Mouse (Mus musculus): ENCODE data around the gene Ccdc77.

The Ccdc77 gene

GRCm38 (mm10) chr6:120309787-120310186 is 54.4 kb downstream of the Ccdc77 start:
- DNase-seq (ENCODE audit: low read depth) = no peak

DNA sequence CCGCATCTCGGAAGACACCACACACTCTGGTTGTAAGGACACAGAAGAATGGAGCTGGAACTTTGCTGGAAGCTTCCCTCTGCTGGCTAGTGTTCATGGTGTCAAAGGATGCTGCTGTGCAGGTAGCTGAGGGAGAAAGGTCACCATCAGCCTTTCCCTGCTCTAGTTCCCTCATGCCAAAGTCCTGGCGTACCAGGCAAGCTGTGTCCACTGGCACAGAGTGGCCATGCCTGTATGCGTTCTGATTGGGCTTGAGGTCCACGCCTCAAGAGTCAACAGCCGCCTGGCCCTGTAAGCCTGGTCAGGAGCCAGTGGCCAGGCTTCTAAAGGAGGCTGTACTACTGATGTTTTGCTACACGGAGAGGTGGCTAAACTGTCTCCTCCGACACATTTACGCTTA is 54.8 kb downstream of the Ccdc77 start:
- no peak for DNase-seq (ENCODE audit: low read depth)

DNA sequence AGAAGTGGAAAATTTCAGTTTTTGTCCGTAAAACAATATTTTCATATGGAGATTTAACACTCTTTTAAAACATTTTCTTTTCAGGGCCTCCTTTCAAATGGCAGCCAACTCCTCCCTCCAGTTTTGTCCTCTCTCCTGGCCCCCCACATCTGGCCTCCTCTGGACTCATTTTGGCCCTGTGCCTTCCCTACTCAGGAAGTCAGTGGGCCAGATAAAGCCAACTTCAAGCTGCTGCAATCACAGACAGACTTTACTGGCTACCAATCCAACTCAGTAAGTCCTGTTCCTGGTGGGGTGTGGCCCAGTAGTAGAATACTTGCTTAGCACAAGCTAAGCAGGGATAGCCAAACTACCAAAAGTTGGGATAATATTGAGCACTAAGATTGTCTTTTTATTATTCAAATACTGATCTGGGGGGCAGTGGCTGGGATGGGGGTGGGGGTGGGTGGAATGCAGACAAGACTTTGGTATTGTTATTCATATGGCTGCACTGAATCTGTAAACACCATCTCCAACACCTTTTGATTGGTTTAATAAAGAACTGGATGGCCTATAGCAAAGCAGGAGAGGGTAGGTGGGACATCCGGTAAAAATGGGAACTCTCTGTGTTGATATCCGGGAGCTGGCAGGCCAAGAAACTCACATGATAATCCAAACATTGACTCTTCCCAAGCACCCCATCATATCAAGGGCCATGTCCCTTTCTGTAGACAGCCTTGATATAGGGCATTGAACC is 57.1 kb downstream of the Ccdc77 start:
- no peak for DNase-seq (ENCODE audit: low read depth)

GRCm38 (mm10) chr6:120302755-120303316 is 61.3 kb downstream of the Ccdc77 start:
- DNase-seq (ENCODE audit: low read depth) = no peak

DNA sequence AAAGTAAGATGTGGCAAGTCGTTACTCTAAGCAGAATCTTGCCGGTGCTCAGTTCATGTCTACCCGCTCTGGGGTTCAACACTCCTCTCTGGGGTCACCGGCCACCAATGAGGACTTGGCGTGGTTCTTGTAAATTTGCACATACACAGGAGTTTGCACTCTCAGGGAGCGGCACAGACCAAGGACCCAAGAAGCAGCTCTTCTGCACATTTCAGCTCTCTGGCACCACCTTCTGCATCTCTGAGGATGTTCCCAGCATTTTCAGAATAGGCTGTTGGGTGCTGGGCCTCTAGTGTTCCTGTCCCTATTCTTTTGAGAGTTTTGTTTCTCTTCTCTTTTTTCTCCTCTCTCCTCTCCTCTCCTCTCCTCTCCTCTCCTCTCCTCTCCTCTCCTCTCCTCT is 63.0 kb downstream of the Ccdc77 start:
- DNase-seq (ENCODE audit: low read depth) = peak; percentile 51

DNA sequence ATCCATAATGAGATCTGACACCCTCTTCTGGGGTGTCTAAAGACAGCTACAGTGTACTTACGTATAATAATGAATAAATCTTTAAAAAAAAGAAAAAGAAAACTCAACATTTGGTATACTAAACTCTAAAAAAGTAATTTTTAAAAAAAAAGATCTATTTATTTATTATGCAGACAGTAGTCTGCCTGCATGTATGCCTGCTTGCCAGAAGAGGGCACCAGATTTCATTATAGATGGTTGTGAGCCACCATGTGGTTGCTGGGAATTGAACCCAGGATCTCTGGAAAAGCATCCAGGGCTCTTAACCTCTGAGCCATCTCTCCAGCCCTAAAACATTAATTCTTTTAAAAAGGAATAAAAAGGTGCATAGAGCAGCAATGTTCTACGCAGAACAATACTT is 67.6 kb downstream of the Ccdc77 start:
- peak; percentile 18 for DNase-seq (ENCODE audit: low read depth)

DNA sequence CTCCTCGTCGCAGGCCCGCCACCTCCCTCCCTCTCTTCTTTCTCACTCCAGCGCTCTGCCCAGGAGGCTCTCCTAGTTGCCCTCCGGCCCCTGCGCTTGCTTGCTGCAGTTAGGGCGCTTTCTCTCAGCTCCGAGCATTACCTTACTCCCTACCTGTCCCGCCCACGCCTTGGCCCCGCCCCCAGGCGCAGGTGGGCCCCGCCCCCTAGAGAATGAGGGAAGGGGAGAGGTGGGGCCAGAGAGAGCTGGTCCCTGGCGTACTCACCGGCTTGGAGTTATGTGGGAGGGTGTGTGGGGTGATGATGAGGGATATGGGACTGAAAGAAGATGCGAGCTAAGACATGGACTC is 69.4 kb downstream of the Ccdc77 start:
- peak; percentile 49 for DNase-seq (ENCODE audit: low read depth)

DNA sequence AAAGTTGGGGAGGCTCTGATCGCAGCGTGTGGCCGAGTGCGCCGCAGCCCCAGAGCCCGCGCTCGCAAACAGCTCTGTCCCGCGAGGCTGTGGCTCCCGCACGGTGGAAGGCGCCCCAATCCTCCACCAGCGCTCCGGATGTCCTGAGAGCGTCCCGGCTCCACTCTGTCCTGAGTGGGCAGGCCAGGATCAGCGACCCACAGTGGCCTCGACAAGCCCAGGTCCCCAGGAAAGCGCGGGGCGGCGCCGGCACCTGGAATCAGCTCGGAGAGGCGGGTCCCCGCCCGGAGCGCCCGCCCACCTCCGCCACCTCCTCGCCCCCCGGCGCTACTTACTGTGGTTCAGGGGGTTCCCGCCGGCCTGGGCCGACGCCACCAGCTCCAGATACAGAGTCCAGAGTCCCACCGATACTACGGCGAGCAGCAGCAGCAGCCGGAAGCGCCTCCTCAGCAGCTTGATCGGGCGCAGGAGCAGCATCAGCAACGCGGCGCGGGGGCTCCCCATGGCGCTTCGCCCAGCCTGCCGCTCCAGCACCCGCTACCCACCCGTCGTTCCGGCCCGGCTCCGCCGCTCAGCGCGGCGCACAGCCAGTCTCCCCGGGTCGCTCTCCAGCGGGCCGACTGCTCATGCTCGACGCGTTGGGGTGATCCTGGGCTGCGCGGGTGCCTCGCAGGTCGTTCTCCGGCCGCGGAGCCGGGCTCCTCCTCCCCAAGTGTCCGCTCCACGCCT is 70.0 kb downstream of the Ccdc77 start, which contains the start of the genes D330020A13Rik and B4galnt3:
Gene D330020A13Rik, plus strand, starts transcription at position 309 of the 729 bp plus-strand sequence.
Gene B4galnt3, minus strand, starts transcription at position 504 of the 729 bp plus-strand sequence.
- peak; percentile 57 for DNase-seq (ENCODE audit: low read depth)

DNA sequence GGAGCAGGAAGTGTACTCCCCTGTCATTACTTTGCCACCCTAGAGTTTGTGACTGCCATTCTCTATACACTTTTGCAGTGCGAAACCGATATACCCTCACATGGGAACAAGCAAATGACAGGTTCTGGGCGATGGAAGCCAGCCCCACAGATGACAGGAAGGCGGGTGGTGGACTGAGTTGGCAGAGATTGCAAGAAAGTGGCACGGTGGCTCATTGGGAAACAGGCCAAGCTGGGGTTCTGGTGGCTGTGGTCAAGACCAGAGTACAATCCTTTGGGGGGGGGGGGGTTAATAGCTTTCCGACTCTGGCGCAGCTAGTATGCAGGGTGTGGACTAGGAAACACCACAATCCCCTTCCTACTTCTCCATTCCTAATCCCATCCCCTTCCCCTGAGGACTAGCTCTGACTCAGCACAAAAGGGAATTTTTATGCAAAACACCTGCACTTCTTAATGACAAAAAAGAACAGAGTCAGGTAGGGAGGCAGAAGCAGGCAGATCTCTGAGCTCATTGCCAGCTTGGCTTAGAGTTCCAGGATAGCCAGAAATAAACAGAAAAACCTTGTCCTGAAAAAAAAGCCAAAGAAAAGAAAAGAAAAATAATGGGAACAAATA is 72.7 kb downstream of the Ccdc77 start:
- no peak for DNase-seq (ENCODE audit: low read depth)

DNA sequence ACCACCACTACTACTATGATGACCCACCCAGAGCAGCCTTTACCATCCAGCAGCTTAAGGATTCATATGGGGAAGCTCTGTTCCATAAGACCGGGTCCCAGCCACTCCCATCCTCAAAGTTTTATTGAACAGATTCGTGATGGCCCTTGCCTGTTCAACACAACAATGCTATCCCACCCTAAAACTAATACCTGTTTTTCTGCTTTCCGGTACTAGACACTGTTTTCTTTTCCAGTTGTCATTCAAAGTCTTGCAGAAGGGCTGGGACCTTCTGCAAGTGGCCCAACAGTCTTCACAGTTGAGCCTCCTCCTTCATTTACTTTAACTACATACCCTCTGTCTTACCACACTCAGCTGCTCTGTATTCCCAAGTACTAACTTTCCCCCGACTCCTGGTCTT is 74.7 kb downstream of the Ccdc77 start:
- no peak for DNase-seq (ENCODE audit: low read depth)

DNA sequence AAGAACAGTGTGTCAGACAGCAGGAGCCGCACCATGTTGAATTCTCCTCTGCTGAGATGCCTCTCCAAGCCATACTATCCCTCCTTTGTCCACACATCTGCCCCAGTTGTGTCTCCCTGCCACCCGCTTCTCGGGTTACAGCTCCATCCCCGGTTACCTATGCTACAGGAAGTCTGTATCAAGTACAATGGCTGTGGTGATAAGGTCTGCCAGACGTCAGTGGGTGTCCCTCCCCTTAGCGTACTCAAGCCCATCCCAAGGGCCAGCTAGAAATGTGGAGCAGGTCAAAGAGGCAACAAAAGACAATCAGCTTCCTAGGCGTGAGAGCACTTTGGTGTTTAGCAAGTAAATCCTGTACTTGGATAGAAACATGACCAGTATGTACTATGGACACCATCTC is 75.6 kb downstream of the Ccdc77 start:
- DNase-seq (ENCODE audit: low read depth) = no peak

DNA sequence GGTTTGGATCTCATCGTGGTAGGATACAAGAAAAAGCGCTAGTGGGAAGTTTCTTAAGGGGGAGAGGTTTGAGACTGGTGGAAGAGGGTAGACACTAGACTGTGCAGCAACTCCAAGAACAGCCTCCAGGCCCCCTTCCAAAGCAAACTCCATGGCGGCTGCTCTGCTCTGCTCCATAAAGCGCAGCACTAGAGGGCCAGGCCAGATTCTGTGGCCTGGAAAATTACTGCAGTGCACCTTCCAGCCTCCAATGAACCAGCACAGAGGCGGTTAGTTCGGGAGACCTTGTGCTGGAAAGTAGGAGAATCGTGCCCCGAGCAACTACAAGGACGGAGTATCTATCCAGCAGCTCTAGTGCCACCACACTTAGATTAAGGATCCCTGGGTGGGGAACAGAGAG is 76.9 kb downstream of the Ccdc77 start:
- DNase-seq (ENCODE audit: low read depth) = no peak

DNA sequence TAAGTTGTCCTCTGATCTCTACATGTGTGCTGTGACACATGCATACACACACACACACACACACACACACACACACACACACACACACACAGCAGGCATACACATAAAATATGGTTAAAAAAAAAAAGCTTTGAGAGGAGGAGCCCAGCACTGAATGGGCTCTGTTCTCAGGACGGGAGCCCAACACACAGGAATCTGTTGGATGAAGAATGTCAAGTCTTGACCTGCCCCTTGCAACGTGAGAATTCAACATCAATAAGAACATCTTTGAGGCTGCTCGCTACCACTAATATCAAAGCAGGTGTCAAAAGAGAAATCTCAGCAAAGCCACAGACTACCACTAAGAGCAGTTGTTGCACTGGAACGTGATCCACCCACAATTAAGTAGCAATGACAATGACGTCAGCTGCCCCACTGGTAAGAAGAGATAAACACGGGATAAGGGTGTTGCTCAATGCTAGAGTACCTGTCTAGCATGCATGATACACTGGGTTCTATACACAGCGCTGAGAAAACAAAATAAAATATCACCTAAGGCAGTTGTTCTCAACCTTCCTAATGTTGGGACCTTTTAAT is 87.2 kb downstream of the Ccdc77 start:
- no peak for DNase-seq (ENCODE audit: low read depth)

DNA sequence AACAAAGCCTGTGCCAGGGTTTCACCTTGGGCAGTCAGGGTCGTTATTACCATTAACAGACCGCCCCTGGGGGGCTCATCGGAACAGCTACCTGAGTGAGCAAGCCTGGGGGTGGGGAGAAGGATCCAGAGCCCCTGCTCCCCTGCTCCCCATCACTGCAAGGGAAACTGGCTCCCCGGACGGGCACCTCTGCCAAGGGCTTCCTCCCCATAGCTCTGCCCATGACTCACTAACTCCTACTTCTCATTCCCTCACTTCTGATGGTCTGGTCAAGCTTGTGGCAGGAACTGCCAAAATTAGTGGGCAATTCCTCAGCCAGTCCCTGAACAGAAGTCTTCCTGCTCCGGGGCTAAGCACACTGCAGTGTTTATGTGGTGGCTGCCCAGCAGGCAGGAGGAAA is 88.9 kb downstream of the Ccdc77 start:
- DNase-seq (ENCODE audit: low read depth) = no peak

- no peak for DNase-seq (ENCODE audit: low read depth)
Measured at GRCm38 (mm10) chr6:120274887-120275286, 89.3 kb downstream of the Ccdc77 start.

All from induced T-regulatory cell, adult 2 months (primary cell).